Mouse (Mus musculus): ENCODE data around the gene Zpbp2.

GRCm38 (mm10) chr11:98568326-98568725 lies 17.4 kb downstream of the Zpbp2 start:
- TF ChIP-seq CTCF (IDR thresholded peaks at IDR 0.05; ENCODE audit: low read depth, low read length) (peak; percentile 50), POLR2A (IDR thresholded peaks at IDR 0.05; ENCODE audit: extremely low read depth, insufficient read depth, low read length) (no peak)

Data from liver, adult 2 months (tissue).